ENCODE assay signal across 8 mouse cellular contexts in the genomic region with DNA sequence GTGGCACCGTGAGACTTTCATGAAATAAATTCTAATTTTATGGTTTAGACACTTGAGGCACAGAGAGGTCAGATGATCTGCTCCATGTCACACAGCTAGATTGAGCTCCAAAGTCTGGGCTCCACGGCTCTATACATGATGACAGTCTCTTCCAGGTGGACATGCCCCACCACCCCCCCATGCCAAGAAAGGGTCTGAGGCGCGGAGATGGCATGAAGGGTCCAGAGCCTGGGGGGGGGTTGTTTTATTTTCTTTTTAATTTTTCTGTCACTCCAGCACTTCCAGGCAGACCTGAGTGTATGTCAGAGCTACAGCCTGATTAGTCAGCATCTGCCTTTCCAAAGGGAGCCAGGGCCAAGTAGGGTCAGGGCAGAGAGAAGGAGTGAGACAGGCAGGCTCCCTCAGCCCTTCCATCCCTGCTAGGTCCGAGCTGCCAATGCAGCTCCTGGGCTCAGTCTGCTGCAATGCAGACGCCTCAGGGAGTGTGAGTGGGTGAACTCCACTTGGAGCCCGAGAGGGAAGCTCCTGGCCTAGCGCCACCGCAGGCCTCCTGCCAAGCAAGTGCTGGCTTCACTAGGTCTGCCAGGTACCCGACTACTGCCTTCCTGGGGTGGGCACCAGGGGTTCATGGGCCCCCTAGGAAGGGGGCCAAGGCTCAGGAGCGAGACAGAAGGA. TPM values are rescaled to one million over a fixed set of nuclear protein-coding genes. Genes with fewer than 3 reads are reported as not detected.
DNase-seq lines count a peak whose midpoint lies in the region; ATAC-seq and TF ChIP-seq lines count a peak whose summit lies in the region.

No protein-coding gene starts in this region.

- H3K27me3 ChIP-seq in midbrain, postnatal 0 days (ENCODE audit: insufficient read depth, low read length), result no peaks in the 10 kb centered on the region
- peaks cover 8% of the 10 kb centered on the region for H3K27me3 ChIP-seq in midbrain, embryonic 11.5 days (ENCODE audit: control insufficient read depth, insufficient read depth, low read length)
- H3K27me3 ChIP-seq in hindbrain, embryonic 16.5 days (replicated peaks; ENCODE audit: control insufficient read depth, insufficient read depth, low read length), result no peaks in the 10 kb centered on the region

- WGBS in midbrain, postnatal 0 days, result 69% methylated on average over 11 of the region's 11 CpGs
- WGBS in midbrain, embryonic 11.5 days, result 78% methylated on average over 11 of the region's 11 CpGs
- WGBS in hindbrain, embryonic 16.5 days, result 73% methylated on average over 11 of the region's 11 CpGs

- H3K27ac ChIP-seq in midbrain, postnatal 0 days (ENCODE audit: low read depth, low read length), result no peak overlapping the region
- no peak overlapping the region for H3K27ac ChIP-seq in midbrain, embryonic 11.5 days (ENCODE audit: low read depth, low read length)
- no peak overlapping the region for H3K27ac ChIP-seq in hindbrain, embryonic 16.5 days (ENCODE audit: low read depth, low read length)

- ATAC-seq in midbrain, postnatal 0 days (ENCODE audit: low FRiP score), result no peak
- no peak for ATAC-seq in midbrain, embryonic 11.5 days (ENCODE audit: low FRiP score)
- no peak for ATAC-seq in hindbrain, embryonic 16.5 days

- no peaks in the 10 kb centered on the region for H3K9me3 ChIP-seq in midbrain, postnatal 0 days (ENCODE audit: low read length)
- H3K9me3 ChIP-seq in midbrain, embryonic 11.5 days (ENCODE audit: control insufficient read depth, low read length), result no peaks in the 10 kb centered on the region
- no peaks in the 10 kb centered on the region for H3K9me3 ChIP-seq in hindbrain, embryonic 16.5 days (ENCODE audit: control insufficient read depth, low read length)

- H3K36me3 ChIP-seq in midbrain, postnatal 0 days (ENCODE audit: insufficient read depth, low read length), result peaks cover 11% of the 10 kb centered on the region
- H3K36me3 ChIP-seq in midbrain, embryonic 11.5 days (ENCODE audit: control insufficient read depth, insufficient read depth, low read length), result no peaks in the 10 kb centered on the region
- peaks cover 9% of the 10 kb centered on the region; the same call in 1 of the 2 replicates for H3K36me3 ChIP-seq in hindbrain, embryonic 16.5 days (ENCODE audit: control insufficient read depth, insufficient read depth, low read length)

- H3K4me2 ChIP-seq in midbrain, postnatal 0 days (ENCODE audit: low read depth, low read length, poor library complexity, severe bottlenecking), result 0 out of 2 replicates have a peak overlapping the region, but pooled peaks have one; percentile 4
- H3K4me2 ChIP-seq in midbrain, embryonic 11.5 days, result no peak overlapping the region
- H3K4me2 ChIP-seq in hindbrain, embryonic 16.5 days (ENCODE audit: low read length), result no peak overlapping the region; the same call in 1 of the 2 replicates

- intact Hi-C loops in gastrocnemius, postnatal 14 days (cut with DNase I; ENCODE audit: low total_unique reads), result no loop called here

- H3K4me1 ChIP-seq in midbrain, postnatal 0 days (ENCODE audit: insufficient read depth, low read length), result 0 out of 2 replicates have a peak, but pooled peaks cover 7% of the 10 kb centered on the region
- peaks cover 6% of the 10 kb centered on the region for H3K4me1 ChIP-seq in midbrain, embryonic 11.5 days (ENCODE audit: control insufficient read depth, insufficient read depth, low read length)
- H3K4me1 ChIP-seq in hindbrain, embryonic 16.5 days (ENCODE audit: control insufficient read depth, insufficient read depth, low read depth, low read length), result peaks cover 6% of the 10 kb centered on the region; the same call in 1 of the 2 replicates

- TF ChIP-seq CTCF in midbrain, postnatal 0 days (IDR thresholded peaks at IDR 0.05), result no peak

- peak; percentile 69 to 79 for DNase-seq in adrenal gland, adult (ENCODE audit: inconsistent age in 2 of 2, low spot score in 1 of 2)
- DNase-seq in adrenal gland, postnatal 4 days (ENCODE audit: low spot score in 2 of 2), result no peak
- DNase-seq in midbrain, postnatal 0 days (ENCODE audit: low spot score), result no peak
- DNase-seq in midbrain, embryonic 11.5 days (ENCODE audit: low spot score, missing footprints), result no peak
- DNase-seq in gastrocnemius, postnatal 14 days, result peak; percentile 57
- DNase-seq in left cerebral cortex, adult 8-10 months (ENCODE audit: low spot score in 2 of 2), result peak; percentile 75 to 88
- DNase-seq in right cerebral cortex, postnatal 36 days (ENCODE audit: low spot score in 2 of 2), result peak; percentile 78 to 85

- H3K9ac ChIP-seq in midbrain, postnatal 0 days (replicated peaks; ENCODE audit: low read length, poor library complexity, severe bottlenecking), result peak overlapping the region; percentile 24; the same call in 1 of the 2 replicates
- H3K9ac ChIP-seq in midbrain, embryonic 11.5 days (ENCODE audit: low read length), result no peak overlapping the region
- no peak overlapping the region for H3K9ac ChIP-seq in hindbrain, embryonic 16.5 days (ENCODE audit: low read depth, low read length)

- no peak overlapping the region for H3K4me3 ChIP-seq in midbrain, postnatal 0 days (ENCODE audit: low read depth, low read length)
- H3K4me3 ChIP-seq in midbrain, embryonic 11.5 days (ENCODE audit: low read depth, low read length), result no peak overlapping the region
- no peak overlapping the region for H3K4me3 ChIP-seq in hindbrain, embryonic 16.5 days (ENCODE audit: low read length)

RNA-seq across cellular contexts. Expression of gene Abcb9, which starts 2.3 kb away (rescaled TPM):
- total RNA-seq in adrenal gland, postnatal 4 days (2021), result 1 to 10 TPM; 5.8 to 7.2 TPM
- total RNA-seq in midbrain, postnatal 0 days (2014; rRNA removed), result 41.7 and 42.1 TPM in 2 replicates
- 29.6 and 30.1 TPM in 2 replicates for polyA plus RNA-seq in midbrain, postnatal 0 days (2015; fragmentation: Nextera tagmentation; extraction: Ambion mirVana)
- polyA plus RNA-seq in midbrain, embryonic 11.5 days (2014; fragmentation: Nextera tagmentation; extraction: Ambion mirVana), result 0.62 and 0.71 TPM in 2 replicates
- 1 to 10 TPM; 5.7 TPM for total RNA-seq in gastrocnemius, postnatal 14 days (2021)
- 10 to 100 TPM; 54.5 to 61.4 (median 56.3) TPM for total RNA-seq in left cerebral cortex, adult 8-10 months (2022)
- polyA plus RNA-seq in hindbrain, embryonic 16.5 days (2015; fragmentation: Nextera tagmentation; extraction: Ambion mirVana), result 27.2 and 28.1 TPM in 2 replicates

RNA-seq across cellular contexts. Expression of gene Ogfod2, which starts 18.8 kb away (rescaled TPM):
- total RNA-seq in adrenal gland, postnatal 4 days (2021), result 10 to 100 TPM; 36.7 to 36.9 TPM
- 54.5 and 70.4 TPM in 2 replicates for total RNA-seq in midbrain, postnatal 0 days (2014; rRNA removed)
- polyA plus RNA-seq in midbrain, postnatal 0 days (2015; fragmentation: Nextera tagmentation; extraction: Ambion mirVana), result 36.2 and 39.5 TPM in 2 replicates
- polyA plus RNA-seq in midbrain, embryonic 11.5 days (2014; fragmentation: Nextera tagmentation; extraction: Ambion mirVana), result 10.4 and 11.4 TPM in 2 replicates
- total RNA-seq in gastrocnemius, postnatal 14 days (2021), result 1 to 10 TPM; 6.8 to 8.8 TPM
- total RNA-seq in left cerebral cortex, adult 8-10 months (2022), result 10 to 100 TPM; 29.4 to 36.2 (median 32.3) TPM
- 41.9 and 44.2 TPM in 2 replicates for polyA plus RNA-seq in hindbrain, embryonic 16.5 days (2015; fragmentation: Nextera tagmentation; extraction: Ambion mirVana)

RNA-seq across cellular contexts. Expression of gene Arl6ip4, which starts 22.6 kb away (rescaled TPM):
- total RNA-seq in adrenal gland, postnatal 4 days (2021), result 10 to 100 TPM; 77.2 to 80.9 TPM
- total RNA-seq in midbrain, postnatal 0 days (2014; rRNA removed), result 40.8 and 47.3 TPM in 2 replicates
- 120 and 124 TPM in 2 replicates for polyA plus RNA-seq in midbrain, postnatal 0 days (2015; fragmentation: Nextera tagmentation; extraction: Ambion mirVana)
- 89.3 and 95.5 TPM in 2 replicates for polyA plus RNA-seq in midbrain, embryonic 11.5 days (2014; fragmentation: Nextera tagmentation; extraction: Ambion mirVana)
- total RNA-seq in gastrocnemius, postnatal 14 days (2021), result 10 to 100 TPM; 42.8 to 46.5 TPM
- total RNA-seq in left cerebral cortex, adult 8-10 months (2022), result 10 to 100 TPM; 58.5 to 70.6 (median 61.2) TPM
- polyA plus RNA-seq in hindbrain, embryonic 16.5 days (2015; fragmentation: Nextera tagmentation; extraction: Ambion mirVana), result 75.3 and 81.1 TPM in 2 replicates

Comparison
In these comparisons a context has a peak if more than half of its experiments do, and no peak if none do; other contexts are left out.
1. DNase-seq: peak in adrenal gland, adult (2 of 2), gastrocnemius, postnatal 14 days (single experiment), left cerebral cortex, adult 8-10 months (2 of 2) and right cerebral cortex, postnatal 36 days (2 of 2); none in adrenal gland, postnatal 4 days (0 of 2), midbrain, postnatal 0 days (single experiment) and midbrain, embryonic 11.5 days (single experiment).